Mouse (Mus musculus) embryonic facial prominence, embryonic 13.5 days (tissue): ENCODE data around the gene Chrng. TPM values are rescaled to one million over a fixed set of nuclear protein-coding genes. Genes with fewer than 3 reads are reported as not detected.

ENCODE experiments used
- polyA plus RNA-seq: library from polyadenylated mRNA; unstranded; fragments of >200 nt; fragmentation: Nextera tagmentation; extraction: Ambion mirVana; gene quantifications from 2 replicates; pipeline ENCODE4 v1.2.1, GENCODE M21; 2015

The Chrng gene
- polyA plus RNA-seq, 1 experiment from 2014 or later: 3.0 TPM

Other genes starting within 250 kb of the Chrng start
- gene Alppl2, start 114.7 kb upstream of the Chrng start, polyA plus RNA-seq: not detected in 2 replicates
- 0.47 TPM in 1 of 2 replicates, not detected in the other for gene Alpi, start 103.1 kb upstream of the Chrng start, polyA plus RNA-seq
- not detected in 2 replicates for gene Akp3, start 79.7 kb upstream of the Chrng start, polyA plus RNA-seq
- gene Ecel1, start 48.1 kb upstream of the Chrng start, polyA plus RNA-seq: 0.81 and 0.90 TPM in 2 replicates
- gene Prss56, start 21.3 kb upstream of the Chrng start, polyA plus RNA-seq: not detected in 2 replicates
- gene Chrnd, start 14.1 kb upstream of the Chrng start, polyA plus RNA-seq: 0.87 and 1.0 TPM in 2 replicates
- gene Eif4e2, start 9.3 kb downstream of the Chrng start, polyA plus RNA-seq: 167 and 170 TPM in 2 replicates
- gene Efhd1, start 59.7 kb downstream of the Chrng start, polyA plus RNA-seq: 0.86 and 1.2 TPM in 2 replicates
- 66.8 TPM in 2 replicates for gene Gigyf2, start 122.3 kb downstream of the Chrng start, polyA plus RNA-seq
- 1.4 and 2.4 TPM in 2 replicates for gene Kcnj13, start 190.1 kb downstream of the Chrng start, polyA plus RNA-seq